In the genomic region with DNA sequence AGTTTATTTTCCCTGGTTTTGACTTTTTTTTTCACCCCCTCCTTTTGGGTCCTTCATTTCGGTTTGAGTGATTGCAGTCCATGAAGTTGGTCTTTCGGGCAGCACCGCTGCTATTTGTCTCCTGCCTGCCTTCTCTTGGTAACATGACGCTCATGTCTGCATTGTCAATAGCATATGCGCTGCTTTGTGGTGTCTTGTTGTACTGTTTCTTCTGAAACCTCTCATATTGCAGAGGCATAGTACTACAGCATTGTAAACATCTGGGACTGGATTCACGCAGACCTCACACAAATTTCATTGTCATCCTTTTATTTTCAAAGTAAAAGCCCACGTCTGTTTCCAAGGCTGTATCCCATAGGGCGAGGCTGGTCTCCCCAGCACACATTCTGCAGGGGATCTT, we compare ENCODE assay signal across 8 mouse cellular contexts. TPM values are rescaled to one million over a fixed set of nuclear protein-coding genes. Genes with fewer than 3 reads are reported as not detected.
DNase-seq lines count a peak whose midpoint lies in the region; ATAC-seq and TF ChIP-seq lines count a peak whose summit lies in the region.

No protein-coding gene starts in this region.

- no peak overlapping the region for H3K27ac ChIP-seq in liver, embryonic 12.5 days
- H3K27ac ChIP-seq in liver, postnatal 0 days (ENCODE audit: low read depth) = no peak overlapping the region
- H3K27ac ChIP-seq in embryonic fibroblast, embryonic 13.5 days (ENCODE audit: insufficient read depth, low read length) = peak overlapping the region; percentile 18; the same call in 1 of the 2 replicates
- H3K27ac ChIP-seq in limb, embryonic 10.5 days = peak overlapping the region; percentile 92

- no peak for TF ChIP-seq CTCF in liver, postnatal 0 days (IDR thresholded peaks at IDR 0.05; ENCODE audit: low read depth)
- no peak for TF ChIP-seq CTCF in embryonic fibroblast, embryonic 13.5 days (IDR thresholded peaks at IDR 0.05; ENCODE audit: borderline replicate concordance, insufficient read depth, low read length)

- DNase-seq in liver, postnatal 0 days = no peak
- DNase-seq in limb, embryonic 10.5 days (ENCODE audit: low spot score) = peak; percentile 35
- DNase-seq in retina, postnatal 1 day = peak; percentile 17
- no peak for DNase-seq in ovary, postnatal 14 days (ENCODE audit: low spot score)
- DNase-seq in frontal cortex, postnatal 10 days (ENCODE audit: low spot score in 2 of 2) = no peak

- H3K4me1 ChIP-seq in liver, embryonic 12.5 days = 0 out of 2 replicates have a peak, but pooled peaks cover 8% of the 10 kb centered on the region
- H3K4me1 ChIP-seq in liver, postnatal 0 days (ENCODE audit: insufficient read depth) = no peaks in the 10 kb centered on the region
- no peaks in the 10 kb centered on the region for H3K4me1 ChIP-seq in embryonic fibroblast, embryonic 13.5 days (ENCODE audit: control insufficient read depth, insufficient read depth, low read length)
- peaks cover 74% of the 10 kb centered on the region for H3K4me1 ChIP-seq in limb, embryonic 10.5 days

- TF ChIP-seq EP300 in liver, postnatal 0 days (IDR thresholded peaks at IDR 0.05; ENCODE audit: low read depth) = no peak

- no peaks in the 10 kb centered on the region for H3K9me3 ChIP-seq in liver, embryonic 12.5 days (replicated peaks)
- H3K9me3 ChIP-seq in liver, postnatal 0 days (ENCODE audit: low read length) = no peaks in the 10 kb centered on the region
- no peaks in the 10 kb centered on the region for H3K9me3 ChIP-seq in limb, embryonic 10.5 days (replicated peaks)

- no peak overlapping the region for H3K9ac ChIP-seq in liver, embryonic 12.5 days
- H3K9ac ChIP-seq in liver, postnatal 0 days (replicated peaks) = no peak overlapping the region

- peak overlapping the region; percentile 66 for H3K4me2 ChIP-seq in liver, embryonic 12.5 days
- no peak overlapping the region for H3K4me2 ChIP-seq in liver, postnatal 0 days (ENCODE audit: low read depth, low read length)

- H3K4me3 ChIP-seq in liver, embryonic 12.5 days = 0 out of 2 replicates have a peak overlapping the region, but pooled peaks have one; percentile 40
- no peak overlapping the region for H3K4me3 ChIP-seq in liver, postnatal 0 days (ENCODE audit: low read depth, low read length)
- H3K4me3 ChIP-seq in embryonic fibroblast, embryonic 13.5 days (ENCODE audit: insufficient read depth, low read length) = peak overlapping the region; percentile 63
- peak overlapping the region; percentile 69 for H3K4me3 ChIP-seq in limb, embryonic 10.5 days

- WGBS in liver, embryonic 12.5 days (ENCODE audit: insufficient replicate concordance) = 9% methylated on average over 8 of the region's 8 CpGs
- 19% methylated on average over 8 of the region's 8 CpGs for WGBS in liver, postnatal 0 days (ENCODE audit: insufficient replicate concordance)
- WGBS in limb, embryonic 10.5 days = 4% methylated on average over 8 of the region's 8 CpGs

- no peaks in the 10 kb centered on the region for H3K36me3 ChIP-seq in liver, embryonic 12.5 days
- no peaks in the 10 kb centered on the region for H3K36me3 ChIP-seq in liver, postnatal 0 days (replicated peaks; ENCODE audit: insufficient read depth, low read length)
- no peaks in the 10 kb centered on the region for H3K36me3 ChIP-seq in limb, embryonic 10.5 days

- H3K27me3 ChIP-seq in liver, embryonic 12.5 days (replicated peaks) = peaks cover 44% of the 10 kb centered on the region
- peaks cover 30% of the 10 kb centered on the region for H3K27me3 ChIP-seq in liver, postnatal 0 days (ENCODE audit: insufficient read depth, low read length)
- no peaks in the 10 kb centered on the region for H3K27me3 ChIP-seq in limb, embryonic 10.5 days (ENCODE audit: low read depth, poor library complexity, severe bottlenecking)

- no peak for ATAC-seq in liver, embryonic 12.5 days
- ATAC-seq in liver, postnatal 0 days = no peak
- ATAC-seq in megakaryocyte-erythroid progenitor cell, adult 5-6 weeks (replicated peaks; ENCODE audit: low FRiP score, low TSS enrichment, poor library complexity, severe bottlenecking) = no peak

- no peak for TF ChIP-seq POLR2A in embryonic fibroblast, embryonic 13.5 days (IDR thresholded peaks at IDR 0.05; ENCODE audit: low read depth, low read length)

RNA-seq across cellular contexts. Expression of a gene that starts 46.7 kb away (rescaled TPM):
- polyA plus RNA-seq in liver, embryonic 12.5 days (2016; fragmentation: Nextera tagmentation; extraction: Ambion mirVana) = 0.57 and 0.76 TPM in 2 replicates
- 0.05 and 0.06 TPM in 2 replicates for polyA plus RNA-seq in liver, postnatal 0 days (2015; fragmentation: Nextera tagmentation; extraction: Ambion mirVana)
- 10.7 and 17.3 TPM in 2 replicates for polyA plus RNA-seq in embryonic fibroblast, embryonic 13.5 days (2011; ENCODE audit: insufficient read length, low read depth, missing spikeins)
- polyA plus RNA-seq in limb, embryonic 10.5 days (2016; fragmentation: Nextera tagmentation; extraction: Ambion mirVana) = 12.3 and 18.7 TPM in 2 replicates
- total RNA-seq in megakaryocyte-erythroid progenitor cell, adult 5-6 weeks (2014; fragmentation: Nextera tagmentation) = not detected in 2 replicates
- total RNA-seq in megakaryocyte-erythroid progenitor cell, adult 5-6 weeks (2017) = not detected in 2 replicates

Comparison
In these comparisons a context has a peak if more than half of its experiments do, and no peak if none do; other contexts are left out.
1. H3K27ac ChIP-seq: peak in embryonic fibroblast, embryonic 13.5 days (single experiment) and limb, embryonic 10.5 days (single experiment); none in liver, embryonic 12.5 days (single experiment) and liver, postnatal 0 days (single experiment).
2. DNase-seq: peak in limb, embryonic 10.5 days (single experiment) and retina, postnatal 1 day (single experiment); none in liver, postnatal 0 days (single experiment), ovary, postnatal 14 days (single experiment) and frontal cortex, postnatal 10 days (0 of 2).